Mouse (Mus musculus) thymus, adult 2 months (tissue): Measurements from ENCODE around the gene Fbn1. TPM values are rescaled to one million over a fixed set of nuclear protein-coding genes. Genes with fewer than 3 reads are reported as not detected.

Experiments
- DNase-seq: peaks from one replicate; pipeline ENCODE4 v3.0.0; 2021
- H3K27ac ChIP-seq: fragments of 200-500 bp; 2 replicates; pipeline ENCODE4 v1.5.1; 2012; ENCODE audit warnings: low read length, control low read depth; ENCODE audit not compliant: control insufficient read depth, insufficient read depth
- H3K27me3 ChIP-seq: fragments of 200-500 bp; 2 replicates; pipeline ENCODE4 v1.6.1; 2012; ENCODE audit warnings: mild to moderate bottlenecking, low read length, moderate library complexity, mixed read lengths; ENCODE audit not compliant: control insufficient read depth, insufficient read depth
- H3K36me3 ChIP-seq: fragments of 200-500 bp; 2 replicates; pipeline ENCODE4 v1.6.1; 2012; ENCODE audit warnings: mild to moderate bottlenecking, low read length, moderate library complexity; ENCODE audit not compliant: control insufficient read depth, insufficient read depth
- H3K4me1 ChIP-seq: fragments of 200-500 bp; replicated peaks from 2 replicates; pipeline ENCODE4 v1.6.1; 2012; ENCODE audit warnings: low read length; ENCODE audit not compliant: control insufficient read depth, insufficient read depth
- H3K4me3 ChIP-seq: fragments of 200-500 bp; 2 replicates; pipeline ENCODE4 v1.5.1; 2012; ENCODE audit warnings: mild to moderate bottlenecking, low read length, control low read depth, moderate library complexity; ENCODE audit not compliant: control insufficient read depth, insufficient read depth
- CTCF ChIP-seq: fragments of 200-500 bp; IDR thresholded peaks from 2 replicates; pipeline ENCODE4 v1.5.1; 2012; ENCODE audit warnings: mild to moderate bottlenecking, control low read depth, low read length, moderate library complexity, borderline replicate concordance; ENCODE audit not compliant: control insufficient read depth, poor library complexity, insufficient read depth; ENCODE audit errors: extremely low read depth
- POLR2A ChIP-seq: fragments of 200-500 bp; IDR thresholded peaks from 2 replicates; pipeline ENCODE4 v1.6.1; 2012; ENCODE audit warnings: mild to moderate bottlenecking, low read length, control low read depth, moderate library complexity; ENCODE audit not compliant: control insufficient read depth, poor library complexity, insufficient read depth; ENCODE audit errors: extremely low read depth
- WGBS: fragments of 180-500 bp; shearing (Covaris S2); methylation state at CpG from one replicate; pipeline ENCODE4 v1.1.7; 2018; 5-methylcytosine and 5-hydroxymethylcytosine counted together
- polyA plus RNA-seq: library from polyadenylated mRNA; depleted of rRNA; stranded (reverse); fragments of >200 nt; gene quantifications from 2 replicates; pipeline ENCODE4 v1.2.3, GENCODE M21; 2012

Fbn1 gene
- polyA plus RNA-seq, 1 experiment = 4.5 TPM

DNA sequence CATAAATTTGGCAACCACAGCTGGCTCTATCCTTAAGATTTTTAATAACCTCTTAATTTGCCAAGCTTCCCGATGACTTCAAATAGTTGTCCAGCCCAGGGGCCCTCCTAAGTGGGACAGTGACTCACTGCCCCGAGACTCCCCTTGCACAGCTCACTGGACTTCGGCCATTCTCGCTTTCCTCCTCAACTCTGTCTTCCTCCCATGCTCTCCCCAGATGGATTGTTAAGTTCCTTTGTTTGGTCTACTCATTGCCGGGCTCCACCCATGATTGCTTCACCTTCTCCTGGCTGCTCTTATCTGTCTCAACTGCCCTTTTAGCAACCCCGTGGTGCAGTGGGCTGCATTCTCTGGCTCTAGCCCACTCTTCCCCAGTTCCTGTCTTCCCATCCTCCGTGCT lies 229.3 kb downstream of the Fbn1 start:
- no peaks in the 10 kb centered on the region for H3K36me3 ChIP-seq
- no peak overlapping the region for H3K4me3 ChIP-seq
- H3K4me1 ChIP-seq = 0 out of 2 replicates have a peak, but pooled peaks cover 3% of the 10 kb centered on the region
- no peak overlapping the region for H3K27ac ChIP-seq
- no peaks in the 10 kb centered on the region for H3K27me3 ChIP-seq
- DNase-seq = no peak
- TF ChIP-seq CTCF (no peak), POLR2A (no peak)
- WGBS = 83% methylated on average over 7 of the region's 7 CpGs

- Histone ChIP-seq H3K4me3 (no peak overlapping the region), H3K27me3 (no peaks in the 10 kb centered on the region), H3K4me1 (0 out of 2 replicates have a peak, but pooled peaks cover 3% of the 10 kb centered on the region), H3K27ac (no peak overlapping the region), H3K36me3 (no peaks in the 10 kb centered on the region)
- WGBS = 92% methylated on average over 5 of the region's 5 CpGs
- DNase-seq = no peak
- TF ChIP-seq CTCF (no peak), POLR2A (no peak)
These were observed 231.1 kb downstream of the Fbn1 start for GRCm38 (mm10) chr2:125276692-125277091.

DNA sequence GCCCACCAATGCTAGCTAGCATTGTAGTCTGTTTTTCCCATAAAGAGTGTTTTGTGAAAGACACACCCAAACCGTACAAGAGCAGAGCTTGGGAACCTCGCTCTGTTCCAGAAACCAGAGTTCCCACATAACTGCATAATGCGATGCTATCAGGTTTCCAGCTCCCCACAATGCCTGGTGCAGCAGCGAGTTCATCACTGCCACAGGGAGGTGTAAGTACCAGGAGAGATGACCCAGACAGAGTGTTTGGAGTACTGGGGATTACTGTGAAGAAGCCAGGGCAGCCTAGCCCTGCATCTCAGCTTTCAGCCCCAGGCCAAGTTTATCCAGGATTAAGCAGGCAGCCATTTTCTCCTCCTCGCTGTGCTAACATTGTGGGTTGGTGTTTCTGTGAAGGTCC lies 232.2 kb downstream of the Fbn1 start:
- 93% methylated on average over 5 of the region's 5 CpGs for WGBS
- Histone ChIP-seq H3K4me3 (no peak overlapping the region), H3K27ac (no peak overlapping the region), H3K4me1 (0 out of 2 replicates have a peak, but pooled peaks cover 3% of the 10 kb centered on the region), H3K27me3 (no peaks in the 10 kb centered on the region), H3K36me3 (no peaks in the 10 kb centered on the region)
- no peak for DNase-seq
- TF ChIP-seq POLR2A (no peak), CTCF (no peak)

- no peak for DNase-seq
- no peaks in the 10 kb centered on the region for H3K36me3 ChIP-seq
- H3K4me1 ChIP-seq = no peaks in the 10 kb centered on the region
- no peak overlapping the region for H3K4me3 ChIP-seq
- TF ChIP-seq POLR2A = no peak
- no peak for TF ChIP-seq CTCF
- no peaks in the 10 kb centered on the region for H3K27me3 ChIP-seq
- H3K27ac ChIP-seq = no peak overlapping the region
- WGBS = 94% methylated on average over 1 of the region's 1 CpGs
These were observed 238.9 kb downstream of the Fbn1 start for GRCm38 (mm10) chr2:125268876-125269275.

DNA sequence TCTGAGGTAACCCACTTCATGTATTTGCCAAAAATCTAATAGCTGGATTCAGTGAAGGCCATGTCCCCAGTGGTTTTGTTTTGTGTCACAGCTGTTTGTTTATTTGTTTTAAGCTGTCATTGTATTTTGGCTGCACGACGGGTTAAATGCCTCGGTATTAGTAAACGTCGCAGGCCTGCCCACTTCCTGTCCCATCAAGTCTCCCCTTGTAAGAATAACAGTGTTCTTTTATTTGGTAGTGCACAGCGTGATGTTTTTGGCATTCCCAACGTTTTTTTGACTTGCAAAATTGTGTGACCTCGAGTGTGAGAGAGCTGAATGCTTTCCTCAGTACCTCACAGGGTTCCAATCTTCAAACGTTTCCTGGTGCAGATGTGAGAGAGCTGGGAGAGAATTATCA lies 244.0 kb downstream of the Fbn1 start:
- no peak overlapping the region for H3K27ac ChIP-seq
- no peak for DNase-seq
- WGBS = 64% methylated on average over 9 of the region's 9 CpGs

DNA sequence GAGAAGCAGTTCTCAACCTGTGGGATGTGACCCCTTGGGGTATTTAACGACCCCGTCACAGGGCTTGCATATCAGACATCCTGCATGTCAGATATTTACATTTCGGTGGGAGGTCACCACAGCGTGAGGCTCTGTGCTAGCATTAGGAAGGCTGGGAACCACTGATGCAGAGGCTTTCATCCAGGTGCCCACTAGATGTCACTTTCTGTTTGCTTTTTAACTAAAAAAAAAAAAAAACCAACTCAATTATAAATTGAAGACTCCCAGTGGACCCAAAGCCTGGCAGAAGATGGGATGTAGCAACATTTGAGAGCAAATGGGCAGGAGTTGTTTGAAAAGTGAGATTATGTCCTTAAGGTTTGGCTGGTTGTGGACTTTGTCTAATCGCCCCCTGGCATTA lies 244.7 kb downstream of the Fbn1 start:
- H3K4me1 ChIP-seq = no peaks in the 10 kb centered on the region
- 39% methylated on average over 5 of the region's 5 CpGs for WGBS
- no peak for TF ChIP-seq CTCF
- TF ChIP-seq POLR2A = no peak
- no peaks in the 10 kb centered on the region for H3K27me3 ChIP-seq
- no peak for DNase-seq
- no peak overlapping the region for H3K4me3 ChIP-seq
- no peak overlapping the region for H3K27ac ChIP-seq
- H3K36me3 ChIP-seq = peaks cover 3% of the 10 kb centered on the region

More for the DNA sequence above, 244.0 kb downstream of the Fbn1 start:
- TF ChIP-seq POLR2A (no peak), CTCF (no peak)
- H3K27me3 ChIP-seq = no peaks in the 10 kb centered on the region
- no peaks in the 10 kb centered on the region for H3K4me1 ChIP-seq
- no peaks in the 10 kb centered on the region; the same call in 1 of the 2 replicates for H3K36me3 ChIP-seq
- no peak overlapping the region for H3K4me3 ChIP-seq

DNA sequence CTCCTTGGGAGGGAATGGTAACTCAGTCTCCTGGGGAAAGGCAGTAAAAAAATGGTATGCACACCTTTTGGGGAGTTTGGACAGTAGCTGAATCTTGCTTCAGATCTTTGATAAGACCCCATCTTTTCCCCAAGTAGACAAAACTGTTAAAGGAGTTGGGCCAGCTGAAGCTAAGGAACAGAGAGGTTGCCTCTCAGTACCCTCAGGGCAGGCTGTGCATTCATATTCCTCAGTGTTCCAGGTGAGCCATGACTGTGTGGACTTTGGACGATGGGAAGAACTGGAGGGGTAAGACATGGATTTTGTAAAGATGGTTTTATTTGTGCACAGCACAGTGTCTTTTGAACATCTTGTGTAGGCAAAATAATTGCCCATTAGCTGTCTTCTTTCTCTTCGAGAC lies 247.5 kb downstream of the Fbn1 start:
- TF ChIP-seq CTCF (no peak), POLR2A (no peak)
- Histone ChIP-seq H3K4me3 (no peak overlapping the region), H3K27me3 (no peaks in the 10 kb centered on the region), H3K36me3 (peaks cover 22% of the 10 kb centered on the region), H3K4me1 (no peaks in the 10 kb centered on the region), H3K27ac (no peak overlapping the region)
- no peak for DNase-seq
- WGBS = 98% methylated on average over 2 of the region's 2 CpGs
